Mouse (Mus musculus): ENCODE results near the gene Gjd2. TPM values are rescaled to one million over a fixed set of nuclear protein-coding genes. Genes with fewer than 3 reads are reported as not detected.

The Gjd2 gene
- total RNA-seq, 4 experiments from 2014 or later: 4.8 to 5.8 (median 5.6) TPM

GRCm38 (mm10) chr2:114013846-114014245 is 427 bp upstream of the Gjd2 start:
- no peak for DNase-seq (ENCODE audit: low spot score in 2 of 2)

GRCm38 (mm10) chr2:114012749-114013211 is 639 bp downstream of the Gjd2 start:
- DNase-seq (ENCODE audit: low spot score in 2 of 2): no peak

GRCm38 (mm10) chr2:114011838-114012237 is 1.6 kb downstream of the Gjd2 start:
- DNase-seq (ENCODE audit: low spot score in 2 of 2): no peak

GRCm38 (mm10) chr2:114008321-114008720 is 5.1 kb downstream of the Gjd2 start:
- no peak for DNase-seq (ENCODE audit: low spot score in 2 of 2)

GRCm38 (mm10) chr2:113997484-113997883 is 15.9 kb downstream of the Gjd2 start:
- DNase-seq (ENCODE audit: low spot score in 2 of 2): no peak

- DNase-seq (ENCODE audit: low spot score in 2 of 2): no peak
Observed at GRCm38 (mm10) chr2:113996930-113997329, 16.5 kb downstream of the Gjd2 start.

- DNase-seq (ENCODE audit: low spot score in 2 of 2): no peak
Observed at GRCm38 (mm10) chr2:113984890-113985289, 28.5 kb downstream of the Gjd2 start.

- DNase-seq (ENCODE audit: low spot score in 2 of 2): no peak
Observed at GRCm38 (mm10) chr2:113980664-113981063, 32.8 kb downstream of the Gjd2 start.

- DNase-seq (ENCODE audit: low spot score in 2 of 2): no peak
Observed at GRCm38 (mm10) chr2:113978151-113978771, 35.2 kb downstream of the Gjd2 start.

GRCm38 (mm10) chr2:113973950-113974349 is 39.5 kb downstream of the Gjd2 start:
- no peak for DNase-seq (ENCODE audit: low spot score in 2 of 2)

- DNase-seq (ENCODE audit: low spot score in 2 of 2): no peak
Observed at GRCm38 (mm10) chr2:113966421-113966820, 47.0 kb downstream of the Gjd2 start.

Other genes starting within 250 kb of the Gjd2 start
- gene Scg5, start 184.5 kb downstream of the Gjd2 start, total RNA-seq (2022): 100 to 1,000 TPM; 368 to 431 (median 406) TPM
- 1 to 10 TPM; 1.1 to 3.3 (median 2.5) TPM for gene Arhgap11a, start 165.0 kb downstream of the Gjd2 start, total RNA-seq (2022)
- gene Actc1, start 39.9 kb upstream of the Gjd2 start, total RNA-seq (2022): 1 to 10 TPM in 1 of 4 experiments, not detected in 3; 1.6 TPM
- gene Aqr, start 173.4 kb upstream of the Gjd2 start, total RNA-seq (2022): 10 to 100 TPM; 26.9 to 37.3 (median 33.7) TPM
- gene Zfp770, start 187.8 kb upstream of the Gjd2 start, total RNA-seq (2022): 10 to 100 TPM; 18.9 to 24.5 (median 22.0) TPM